Mouse (Mus musculus): ENCODE results near the gene Rgs10.

Gene Rgs10

GRCm38 (mm10) chr7:128410708-128411413, 7.7 kb downstream of the Rgs10 start:
- no peak for DNase-seq (ENCODE audit: low read depth)

DNA sequence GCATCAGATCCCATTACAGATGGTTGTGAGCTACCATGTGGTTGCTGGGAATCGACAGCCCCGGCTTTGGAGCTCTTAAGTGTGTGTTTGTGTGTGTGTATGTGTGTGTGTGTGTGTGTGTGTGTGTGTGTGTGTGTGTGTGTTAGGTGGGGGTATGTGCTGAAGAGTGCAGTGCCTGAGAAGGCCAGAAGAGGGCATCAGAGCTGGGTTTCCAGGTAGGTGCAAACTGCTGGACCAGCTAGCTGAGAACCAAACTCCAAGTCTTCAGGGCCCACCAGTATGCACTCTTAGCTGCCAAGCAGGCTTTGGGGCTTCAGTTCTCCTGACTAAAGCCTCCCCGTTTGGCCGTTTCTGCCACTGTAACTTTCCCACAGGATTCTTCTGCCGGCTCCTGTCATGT, 10.3 kb downstream of the Rgs10 start:
- peak; percentile 28 for DNase-seq (ENCODE audit: low read depth)

- DNase-seq (ENCODE audit: low read depth), result no peak
These were observed 14.6 kb downstream of the Rgs10 start for GRCm38 (mm10) chr7:128403988-128404387.

DNA sequence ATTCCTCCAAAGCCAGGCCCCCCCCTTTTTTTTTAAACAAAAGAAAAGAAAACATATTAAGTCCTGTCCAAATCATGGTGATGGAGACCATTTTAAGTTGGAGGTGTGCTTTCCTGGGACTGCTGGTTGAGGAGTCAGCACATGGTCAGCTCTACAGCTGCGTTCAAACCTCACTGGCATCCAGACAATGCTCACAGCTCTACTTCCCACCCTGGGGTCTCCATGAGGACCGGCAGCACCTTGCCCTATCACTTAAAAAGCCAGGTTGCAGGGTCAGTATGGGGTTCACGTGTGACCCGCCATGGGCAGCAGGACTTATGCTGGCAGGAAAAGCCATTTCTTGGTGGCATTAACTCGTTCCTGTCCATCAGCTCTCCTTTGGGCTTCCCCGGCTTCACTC, 15.0 kb downstream of the Rgs10 start:
- DNase-seq (ENCODE audit: low read depth), result no peak

DNA sequence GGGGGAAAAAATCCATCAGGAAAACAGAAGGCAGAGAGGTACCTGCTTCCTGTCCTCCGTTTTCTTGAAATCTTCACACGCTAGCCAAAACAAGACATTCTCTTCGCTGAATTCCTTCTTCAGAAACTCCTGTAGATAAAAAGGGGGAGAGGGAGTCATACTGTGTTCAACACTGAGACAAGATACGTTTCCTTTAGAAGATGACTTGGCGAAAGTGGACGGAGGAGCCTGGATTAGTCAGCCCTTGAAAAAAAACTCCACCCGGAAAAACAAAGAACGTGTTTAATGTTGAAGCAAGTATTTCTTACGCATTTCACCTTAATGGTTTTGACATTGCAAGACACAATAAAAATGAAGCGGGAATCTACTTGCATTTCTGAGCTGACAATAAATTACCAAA, 15.4 kb downstream of the Rgs10 start:
- peak; percentile 53 for DNase-seq (ENCODE audit: low read depth)

GRCm38 (mm10) chr7:128402577-128402976, 16.0 kb downstream of the Rgs10 start:
- no peak for DNase-seq (ENCODE audit: low read depth)

GRCm38 (mm10) chr7:128398664-128399063, 19.9 kb downstream of the Rgs10 start:
- peak; percentile 56 for DNase-seq (ENCODE audit: low read depth)

- no peak for DNase-seq (ENCODE audit: low read depth)
These were observed 21.5 kb downstream of the Rgs10 start for GRCm38 (mm10) chr7:128397066-128397465.

DNA sequence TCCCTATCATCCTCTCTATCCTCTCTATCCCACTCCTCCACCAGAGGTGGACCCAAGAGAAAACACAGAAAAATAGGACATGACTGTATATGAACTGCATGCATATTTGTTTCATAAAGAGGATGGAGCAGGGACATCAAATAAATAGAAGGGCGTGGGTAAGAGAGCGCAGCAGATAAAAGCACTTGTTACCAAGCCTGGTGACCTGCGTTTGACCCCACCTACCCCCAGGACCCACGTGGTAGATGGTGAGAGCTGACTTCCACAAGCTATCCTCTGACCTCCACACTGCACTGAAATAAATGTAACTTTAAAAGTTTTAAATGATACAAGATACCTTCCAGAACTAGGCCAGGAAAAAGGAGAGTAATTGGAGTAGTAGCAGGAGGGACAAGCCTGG, 24.8 kb downstream of the Rgs10 start:
- no peak for DNase-seq (ENCODE audit: low read depth)

DNA sequence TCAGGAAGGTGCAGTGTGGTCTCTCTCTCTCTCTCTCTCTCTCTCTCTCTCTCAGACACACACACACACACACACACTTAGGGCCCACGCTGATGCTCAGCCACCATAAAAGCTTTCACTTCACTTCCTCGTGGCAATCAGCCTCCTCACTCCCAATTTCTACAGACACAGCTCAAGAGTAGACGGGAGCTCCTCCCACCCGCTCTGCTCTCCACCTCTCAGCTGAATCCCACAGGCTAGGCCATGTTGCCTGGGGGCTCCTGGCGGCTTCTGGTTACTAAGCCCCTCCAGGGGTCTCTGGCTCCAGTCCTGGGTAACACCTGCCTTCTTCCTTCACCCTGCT, 25.6 kb downstream of the Rgs10 start:
- DNase-seq (ENCODE audit: low read depth), result no peak

DNA sequence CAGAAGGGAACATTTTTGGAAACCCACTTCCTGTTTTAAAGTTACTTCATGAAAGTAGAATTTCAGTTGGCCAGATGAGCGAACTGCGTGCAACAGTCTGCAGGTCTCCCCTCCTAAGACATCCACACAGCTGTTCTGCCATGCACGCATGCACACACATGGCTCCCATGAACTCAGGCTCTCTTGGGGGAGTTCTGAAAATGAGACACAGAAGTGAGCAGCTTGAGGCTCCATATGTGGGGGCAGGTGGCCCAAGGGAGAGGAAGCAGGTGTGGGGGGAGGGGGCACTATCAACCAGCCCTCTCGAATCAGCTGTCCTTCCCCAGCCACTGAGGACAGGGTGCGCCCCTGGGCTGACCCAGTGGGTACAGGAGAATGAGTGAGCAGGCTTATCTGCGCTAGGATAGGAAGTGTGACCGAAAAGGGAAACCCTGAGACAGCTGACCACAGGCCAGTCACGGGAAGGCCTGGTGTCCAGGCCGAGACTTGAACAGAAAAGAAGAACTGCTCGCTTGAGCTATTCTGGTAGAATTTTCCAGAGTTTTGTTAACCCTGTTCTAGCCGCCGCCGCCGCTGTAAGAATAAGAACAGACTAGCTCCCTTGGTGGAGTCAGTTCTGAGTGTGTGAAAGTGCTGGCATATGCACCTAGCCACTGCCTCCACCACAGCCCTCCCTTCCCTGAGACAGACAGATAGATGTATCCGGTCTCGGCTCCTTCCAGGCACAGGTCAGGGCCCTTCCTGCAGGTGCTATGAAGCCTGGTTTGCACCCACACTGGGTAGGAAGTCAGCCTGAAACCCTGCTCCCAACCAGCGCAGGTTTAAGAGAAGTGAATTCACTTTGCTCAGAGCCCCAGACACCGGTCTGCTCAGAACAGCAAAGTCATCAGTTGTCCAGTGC, 26.2 kb downstream of the Rgs10 start:
- peak; percentile 94 for DNase-seq (ENCODE audit: low read depth)

DNA sequence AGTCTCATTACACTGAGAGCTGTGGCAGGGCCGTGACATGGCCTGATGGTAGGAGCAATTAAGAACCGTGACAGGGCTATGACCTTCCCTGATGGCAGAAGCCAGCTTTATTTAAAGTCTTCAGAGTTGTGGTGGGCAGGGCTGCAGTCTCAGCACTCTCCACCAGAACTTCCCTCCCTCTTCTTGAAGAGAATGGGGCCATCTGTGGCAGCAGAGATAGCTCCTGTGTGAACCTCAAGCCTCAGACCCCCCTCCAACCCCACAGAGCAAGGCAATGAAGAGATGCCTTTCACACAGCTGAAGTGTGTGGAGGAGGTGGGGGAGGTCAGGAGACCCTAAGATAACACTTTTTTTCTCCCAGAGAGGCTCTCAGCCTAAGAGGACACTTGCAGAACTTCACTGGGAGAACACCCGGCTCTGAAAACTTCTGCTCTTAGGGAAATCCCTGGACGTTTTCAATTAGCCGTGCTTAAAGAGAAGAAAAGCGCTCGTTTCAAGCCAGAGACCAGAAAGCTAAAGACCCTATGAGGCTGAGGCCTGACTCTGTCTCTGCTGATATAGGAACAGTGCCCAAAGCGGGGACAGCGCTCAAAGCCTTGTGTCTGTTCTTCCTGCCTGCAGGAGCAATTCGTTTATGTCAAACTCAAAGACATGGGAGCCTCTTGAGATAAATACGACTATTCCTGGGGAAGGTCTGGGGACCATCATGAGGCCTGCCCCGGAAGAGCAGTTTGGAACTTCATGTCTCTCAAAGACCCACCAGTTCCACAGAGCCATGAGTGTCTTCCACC, 27.1 kb downstream of the Rgs10 start:
- no peak for DNase-seq (ENCODE audit: low read depth)

DNA sequence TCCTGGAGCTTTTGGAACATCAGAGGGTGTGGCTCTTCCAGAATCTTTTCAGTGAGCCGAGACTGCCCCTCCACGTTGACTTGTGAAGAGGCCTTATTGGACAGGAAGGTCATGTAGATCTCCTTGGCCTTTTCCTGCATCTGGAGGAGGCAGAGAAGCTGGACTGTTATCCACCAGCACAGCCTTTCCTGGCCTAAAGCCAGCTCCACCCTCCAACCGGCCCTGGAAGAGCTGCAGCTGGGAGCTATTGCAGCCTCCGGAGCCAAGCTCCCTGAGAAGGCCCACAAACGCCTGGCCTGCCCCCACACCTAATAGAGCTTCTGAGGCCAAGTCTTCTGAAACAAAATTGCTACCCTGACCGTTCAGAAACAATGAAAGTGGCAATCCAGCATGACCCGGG, 29.6 kb downstream of the Rgs10 start:
- no peak for DNase-seq (ENCODE audit: low read depth)

- DNase-seq (ENCODE audit: low read depth), result peak; percentile 81
These were observed 34.7 kb downstream of the Rgs10 start for GRCm38 (mm10) chr7:128383726-128384463.

DNA sequence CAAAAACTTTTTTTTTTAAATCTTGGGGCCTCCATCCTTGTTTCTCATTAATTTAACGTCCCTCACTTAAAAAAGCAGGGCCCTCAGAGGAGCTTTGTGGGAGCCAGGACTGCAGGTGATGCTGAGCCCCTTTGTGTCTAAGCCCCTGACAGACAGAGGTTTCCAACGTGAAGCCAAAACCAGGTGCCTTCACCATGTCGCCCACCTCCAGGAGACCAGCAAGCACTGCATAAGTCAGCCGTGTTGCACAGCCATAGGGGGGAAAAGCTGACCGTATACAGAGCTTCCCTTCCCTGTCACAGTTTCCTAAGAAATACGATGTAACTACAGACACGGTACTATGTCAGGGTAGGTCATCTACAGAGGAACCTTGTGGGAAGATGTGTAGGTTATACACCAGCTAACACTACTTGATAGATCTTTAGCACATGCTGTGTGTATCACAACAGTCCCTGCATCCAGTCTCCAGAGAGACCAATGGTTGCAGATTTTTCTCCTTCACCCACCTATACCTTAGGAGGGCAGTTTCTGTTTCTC, 35.3 kb downstream of the Rgs10 start:
- peak; percentile 57 for DNase-seq (ENCODE audit: low read depth)

- no peak for DNase-seq (ENCODE audit: low read depth)
These were observed 36.1 kb downstream of the Rgs10 start for GRCm38 (mm10) chr7:128382527-128382860.

GRCm38 (mm10) chr7:128381811-128382526, 36.6 kb downstream of the Rgs10 start:
- DNase-seq (ENCODE audit: low read depth), result peak; percentile 60

GRCm38 (mm10) chr7:128381001-128381400, 37.6 kb downstream of the Rgs10 start:
- peak; percentile 94 for DNase-seq (ENCODE audit: low read depth)

DNA sequence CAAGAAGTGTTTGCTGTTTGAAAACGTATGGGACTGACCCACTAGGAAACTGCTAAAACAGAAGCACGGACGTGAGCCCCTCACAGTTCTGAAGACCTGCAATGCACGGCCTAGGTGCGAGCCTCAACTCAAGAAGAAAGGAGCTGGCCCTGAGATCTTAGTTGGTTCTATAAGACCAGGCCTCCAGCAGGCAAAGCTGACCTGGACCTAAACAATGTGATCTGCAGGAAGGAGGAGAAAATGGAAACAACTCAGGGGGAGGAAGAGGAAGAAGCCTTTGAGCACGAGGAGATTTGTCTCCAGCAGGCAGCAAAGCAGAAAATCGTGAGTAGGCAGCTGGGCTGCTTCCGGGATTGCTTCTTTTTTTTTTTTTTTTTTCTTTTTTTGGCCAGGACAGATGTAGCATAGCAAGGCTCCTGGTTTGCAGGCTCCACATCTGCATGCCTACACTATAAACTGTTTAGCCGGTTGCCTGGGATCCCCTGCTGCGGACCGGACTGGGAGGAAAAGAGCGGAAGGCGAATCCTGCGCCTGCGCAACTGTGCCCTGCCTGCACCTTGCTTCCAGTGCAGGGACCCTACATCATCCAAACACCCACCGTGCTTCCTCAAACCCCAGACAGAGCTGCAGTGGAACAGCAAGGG, 39.3 kb downstream of the Rgs10 start:
- DNase-seq (ENCODE audit: low read depth), result no peak

DNA sequence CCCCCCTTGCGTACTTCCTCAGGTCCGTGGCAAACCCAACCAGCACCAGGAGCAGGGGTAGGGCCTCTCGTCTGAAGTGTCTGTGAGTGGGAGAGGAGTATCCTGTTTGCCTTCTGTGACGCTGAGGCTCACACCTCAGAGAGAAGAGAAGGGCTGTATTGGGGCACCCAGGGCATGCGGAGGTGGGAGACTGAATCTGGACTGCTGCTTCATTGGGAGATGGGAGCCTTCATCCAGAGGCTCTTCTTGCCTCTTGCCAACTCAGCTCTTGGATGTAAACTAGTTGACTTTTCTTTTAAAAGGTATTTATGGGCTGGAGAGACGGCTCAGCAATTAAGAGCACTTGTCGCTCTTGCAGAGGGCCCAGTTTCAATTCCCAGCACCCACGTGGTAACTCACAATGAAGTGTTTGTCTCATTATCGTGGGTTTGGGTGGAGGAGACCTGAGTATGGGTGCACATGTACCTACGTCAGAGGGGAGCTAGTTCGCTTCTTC, 42.3 kb downstream of the Rgs10 start:
- no peak for DNase-seq (ENCODE audit: low read depth)
